13 mouse cellular contexts compared by ENCODE assay signal in the genomic region with DNA sequence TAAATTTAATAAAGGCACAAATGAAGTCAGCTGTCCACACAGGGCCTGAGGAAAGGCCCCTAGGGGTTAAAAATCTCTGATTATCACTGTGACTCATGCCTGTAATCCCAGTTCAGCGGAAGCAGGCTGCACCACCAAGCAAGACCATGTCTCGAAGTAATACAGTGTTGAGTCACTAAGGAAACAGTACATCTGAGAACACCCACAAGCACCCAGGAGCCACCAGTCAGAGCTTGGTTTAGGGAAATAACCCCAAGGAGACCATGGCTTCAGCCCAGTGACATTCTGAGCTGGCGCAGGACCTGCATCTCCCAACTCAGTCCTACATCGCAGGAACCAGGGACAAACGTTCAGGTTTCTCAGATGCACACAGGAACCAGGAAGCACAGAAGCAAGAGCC. TPM values are rescaled to one million over a fixed set of nuclear protein-coding genes. Genes with fewer than 3 reads are reported as not detected.
DNase-seq lines count a peak whose midpoint lies in the region; ATAC-seq and TF ChIP-seq lines count a peak whose summit lies in the region.
"Had no signal": no experiment of that assay in that cellular context is flagged by ENCODE, and none has a peak within 500 bp of the region (broad histone marks: within the 10 kb centered on the region; RNA-seq: fewer than 3 reads in every experiment).

No protein-coding gene starts in this region.

- WGBS in kidney, adult 2 months, result 64% methylated on average over 5 of the region's 5 CpGs
- 87% methylated on average over 5 of the region's 5 CpGs for WGBS in hindbrain, embryonic 14.5 days

- no peak for TF ChIP-seq CTCF in Patski (IDR thresholded peaks at IDR 0.05)
- no peak for TF ChIP-seq CTCF in kidney, adult 2 months (conservative IDR thresholded peaks at IDR 0.05; ENCODE audit: insufficient read depth, insufficient read length, low read depth, low read length)

- H3K4me3 ChIP-seq in kidney, adult 2 months (ENCODE audit: insufficient read depth, low read depth, low read length), result no peak overlapping the region
- H3K4me3 ChIP-seq in hindbrain, embryonic 14.5 days (replicated peaks; ENCODE audit: low read length), result no peak overlapping the region
- H3K4me3 ChIP-seq: heart, embryonic 15.5 days; limb, embryonic 13.5 days; lung, embryonic 15.5 days had no signal

- no peak overlapping the region for H3K4me2 ChIP-seq in hindbrain, embryonic 14.5 days (replicated peaks)
- H3K4me2 ChIP-seq: heart, embryonic 15.5 days; limb, embryonic 13.5 days; lung, embryonic 15.5 days; midbrain, embryonic 11.5 days had no signal

- DNase-seq in frontal cortex, postnatal 36 days (ENCODE audit: low spot score in 2 of 2), result peak; percentile 7 to 9
- no peak for DNase-seq in frontal cortex, postnatal 14 days (ENCODE audit: low spot score in 2 of 2)
- DNase-seq in 3134 (ENCODE audit: extremely low read depth, insufficient read length, low spot score) (peak; percentile 68), Patski (ENCODE audit: low read depth, low spot score) (peak; percentile 43)
- DNase-seq in induced T-regulatory cell, adult 2 months (ENCODE audit: low read depth), result peak; percentile 15
- DNase-seq in kidney, adult 2 months, result no peak
- no peak for DNase-seq in embryo, embryonic 11 days
- no peak for DNase-seq in hindbrain, embryonic 14.5 days (ENCODE audit: low spot score)
- DNase-seq: kidney, postnatal 36 days had no signal

- H3K4me1 ChIP-seq in kidney, adult 2 months (ENCODE audit: control insufficient read depth, insufficient read depth, low read length), result peaks cover 3% of the 10 kb centered on the region; the same call in 1 of the 2 replicates
- H3K4me1 ChIP-seq in hindbrain, embryonic 14.5 days (replicated peaks; ENCODE audit: control insufficient read depth, insufficient read depth, low read length), result no peaks in the 10 kb centered on the region
- H3K4me1 ChIP-seq: heart, embryonic 15.5 days; lung, embryonic 15.5 days had no signal

- H3K9ac ChIP-seq in hindbrain, embryonic 14.5 days, result no peak overlapping the region
- H3K9ac ChIP-seq: heart, embryonic 15.5 days; limb, embryonic 13.5 days; lung, embryonic 15.5 days had no signal

- in situ Hi-C loops in Patski (cut with MboI; ENCODE audit: low pct_unique_long_range_greater_than_20kb), result loop anchor here (25.0 kb wide), 1 partner anchor 431 kb away; no protein-coding TSS in a partner anchor

- CTCF ChIA-PET in Patski (lab: Charles Lee), result interaction anchor here (1.0 to 2.5 kb wide), 4 partner anchors 11 to 39 kb away, joined by 3 to 15 read pairs (median 5); no protein-coding TSS in a partner anchor

- no peak overlapping the region for H3K27ac ChIP-seq in kidney, adult 2 months (ENCODE audit: insufficient read depth, low read depth, low read length)
- H3K27ac ChIP-seq in hindbrain, embryonic 14.5 days, result no peak overlapping the region
- H3K27ac ChIP-seq: heart, embryonic 15.5 days; limb, embryonic 13.5 days; lung, embryonic 15.5 days had no signal

- no peak for TF ChIP-seq POLR2A in kidney, adult 2 months (IDR thresholded peaks at IDR 0.05; ENCODE audit: low read depth, low read length)

- POLR2A ChIA-PET in Patski (lab: Charles Lee), result no interaction called here

- H3K9me3 ChIP-seq in hindbrain, embryonic 14.5 days (ENCODE audit: control insufficient read depth, low read length), result no peaks in the 10 kb centered on the region
- H3K9me3 ChIP-seq: heart, embryonic 15.5 days; limb, embryonic 13.5 days; lung, embryonic 15.5 days had no signal

- no peaks in the 10 kb centered on the region; the same call in 1 of the 2 replicates for H3K36me3 ChIP-seq in kidney, adult 2 months (ENCODE audit: control insufficient read depth, insufficient read depth, low read length)
- H3K36me3 ChIP-seq in hindbrain, embryonic 14.5 days (replicated peaks; ENCODE audit: control insufficient read depth, insufficient read depth), result no peaks in the 10 kb centered on the region
- H3K36me3 ChIP-seq: heart, embryonic 15.5 days; limb, embryonic 13.5 days; lung, embryonic 15.5 days had no signal

- no peaks in the 10 kb centered on the region for H3K27me3 ChIP-seq in Patski
- H3K27me3 ChIP-seq in kidney, adult 2 months (replicated peaks; ENCODE audit: control insufficient read depth, insufficient read depth, low read length), result no peaks in the 10 kb centered on the region
- no peaks in the 10 kb centered on the region for H3K27me3 ChIP-seq in hindbrain, embryonic 14.5 days (ENCODE audit: control insufficient read depth, insufficient read depth, low read length)
- H3K27me3 ChIP-seq: heart, embryonic 15.5 days; limb, embryonic 13.5 days; lung, embryonic 15.5 days had no signal

- ATAC-seq in Patski, result peak; percentile 78
- no peak for ATAC-seq in hindbrain, embryonic 14.5 days (ENCODE audit: low FRiP score)

RNA-seq across cellular contexts. Expression of gene Atg10, which starts 17.5 kb away (rescaled TPM):
- 21.5 TPM for polyA plus RNA-seq in Patski (2021)
- polyA plus RNA-seq in kidney, adult 2 months (2012; rRNA removed), result 4.4 and 7.8 TPM in 2 replicates
- polyA plus RNA-seq in hindbrain, embryonic 14.5 days (2014; fragmentation: Nextera tagmentation; extraction: Ambion mirVana), result 13.3 and 17.2 TPM in 2 replicates

Comparison
In these comparisons a context has a peak if more than half of its experiments do, and no peak if none do; other contexts are left out.
1. DNase-seq: peak in frontal cortex, postnatal 36 days (2 of 2), 3134 (single experiment), Patski (single experiment) and induced T-regulatory cell, adult 2 months (single experiment); none in frontal cortex, postnatal 14 days (0 of 2), kidney, adult 2 months (single experiment), embryo, embryonic 11 days (single experiment) and hindbrain, embryonic 14.5 days (single experiment).